Mouse (Mus musculus) cerebellum, postnatal 4 days (tissue): ENCODE data around the gene Ptprc.

ENCODE experiments used
- DNase-seq, 2 experiments: peaks; one replicate each; pipeline ENCODE4 v3.0.0; 2022; ENCODE audit warnings: low spot score in 2 of 2, mixed read lengths in 1 of 2

The Ptprc gene

DNA sequence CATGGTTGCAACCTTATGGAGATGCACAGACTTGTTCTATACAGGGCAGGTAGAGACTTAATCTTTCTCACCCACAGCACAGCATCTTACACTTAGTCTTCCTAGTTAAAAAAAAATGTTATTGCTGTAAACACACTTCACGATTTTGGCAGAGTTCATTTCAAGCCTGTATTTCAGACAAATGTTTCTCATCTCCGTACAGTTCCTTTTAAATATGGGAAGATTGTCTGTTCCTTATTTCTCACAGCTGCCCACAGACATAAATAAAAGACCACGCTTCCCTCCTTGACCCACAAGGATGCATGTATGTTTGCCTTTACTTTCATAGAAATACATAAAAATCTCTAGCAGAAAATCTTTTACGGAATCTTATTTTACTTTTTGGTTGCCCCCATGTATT is 22.4 kb downstream of the Ptprc start:
- DNase-seq = no peak

DNA sequence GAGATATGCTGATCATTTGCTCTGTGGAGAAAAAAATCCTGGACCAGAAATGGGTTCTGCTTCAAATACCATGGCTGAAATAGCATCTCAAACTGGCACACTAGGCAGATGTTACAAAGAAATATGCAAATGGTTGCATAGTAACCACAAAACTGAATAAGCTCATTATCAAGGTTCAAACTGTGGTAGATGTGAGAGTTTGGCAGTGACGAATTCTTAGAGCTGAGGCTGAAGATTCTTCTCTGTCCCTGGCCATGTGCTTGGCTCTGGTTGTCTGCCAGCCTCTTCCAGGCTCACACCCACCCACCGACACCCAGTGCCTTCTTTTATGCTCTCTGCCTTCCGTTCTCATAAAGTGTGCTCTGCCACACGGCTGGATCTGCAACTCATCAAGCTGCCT is 26.7 kb downstream of the Ptprc start:
- peak in 1 of 2 experiments; percentile 8 for DNase-seq

DNA sequence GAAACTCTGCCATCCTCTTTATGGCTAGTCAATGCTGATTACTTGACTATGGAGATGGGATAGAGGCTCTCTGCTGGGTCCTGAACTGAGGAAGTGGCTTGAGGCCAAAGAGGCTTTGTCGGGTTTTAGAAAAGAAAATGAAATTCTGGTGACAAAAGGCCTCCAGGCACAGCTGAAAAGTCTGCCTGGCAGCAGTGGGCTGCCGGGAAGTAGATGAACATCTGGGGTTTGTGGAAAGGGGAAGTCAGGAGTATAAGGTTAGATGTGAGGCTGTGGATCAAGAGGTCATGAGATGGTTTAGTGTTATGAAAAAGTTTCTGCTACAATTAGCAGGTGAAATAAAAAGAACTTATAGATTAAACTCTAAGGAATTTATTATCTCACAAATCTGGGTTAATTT is 29.9 kb downstream of the Ptprc start:
- no peak for DNase-seq

DNA sequence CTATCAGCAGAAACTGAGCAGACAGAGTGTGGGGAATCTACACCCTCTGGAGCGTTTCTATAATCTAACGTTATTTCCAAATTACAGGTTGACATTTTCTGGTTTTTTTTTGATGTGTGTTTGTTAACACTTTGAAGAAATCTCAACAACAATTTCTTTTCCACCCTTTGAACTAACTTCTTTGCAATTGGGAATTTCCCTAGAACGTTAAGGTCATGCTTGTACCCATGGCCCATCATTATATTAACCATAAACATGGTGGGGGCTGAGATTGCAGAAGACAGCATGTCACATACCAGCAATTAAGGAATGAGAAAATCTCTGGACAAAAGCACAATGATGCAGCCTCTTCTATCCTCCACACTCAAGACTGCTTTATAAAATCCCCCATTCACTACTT is 30.4 kb downstream of the Ptprc start:
- no peak for DNase-seq

DNA sequence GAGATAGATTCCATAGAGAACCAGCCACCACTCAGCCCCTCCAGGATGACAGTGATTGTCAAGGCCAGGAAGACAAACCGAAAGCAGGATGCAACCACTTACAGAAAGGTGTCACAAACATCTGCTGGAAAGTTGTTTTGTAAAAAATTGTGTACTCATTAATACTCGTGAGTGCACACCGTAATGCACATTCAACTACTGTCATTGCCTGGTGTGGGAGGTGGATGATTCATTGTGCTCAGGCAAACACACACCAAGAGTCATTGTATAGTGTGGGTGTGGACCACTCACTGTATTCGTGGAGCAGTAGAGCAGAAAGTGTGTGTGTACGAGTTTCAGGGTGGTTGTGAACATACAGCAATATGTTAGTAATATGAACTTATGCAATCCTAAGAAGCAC is 31.1 kb downstream of the Ptprc start:
- no peak for DNase-seq

DNA sequence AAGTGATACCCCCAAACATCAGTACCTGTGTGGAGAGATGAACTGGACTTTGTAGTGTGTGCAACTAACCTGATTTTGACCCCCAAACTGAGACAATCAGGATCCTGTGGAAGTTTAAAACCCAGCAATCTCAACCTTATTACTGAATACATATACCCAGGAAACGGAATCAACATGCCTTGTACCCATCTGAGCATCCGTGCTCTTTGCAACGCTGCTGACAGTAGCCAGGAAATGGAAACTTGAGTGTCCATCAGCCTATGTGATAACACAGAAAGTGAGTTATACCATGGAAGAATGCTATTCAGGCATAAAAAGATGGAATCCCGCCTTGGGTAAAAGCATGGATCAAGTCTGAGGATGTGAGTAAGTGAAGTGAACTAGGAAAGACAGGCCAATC is 34.7 kb downstream of the Ptprc start:
- no peak for DNase-seq

DNA sequence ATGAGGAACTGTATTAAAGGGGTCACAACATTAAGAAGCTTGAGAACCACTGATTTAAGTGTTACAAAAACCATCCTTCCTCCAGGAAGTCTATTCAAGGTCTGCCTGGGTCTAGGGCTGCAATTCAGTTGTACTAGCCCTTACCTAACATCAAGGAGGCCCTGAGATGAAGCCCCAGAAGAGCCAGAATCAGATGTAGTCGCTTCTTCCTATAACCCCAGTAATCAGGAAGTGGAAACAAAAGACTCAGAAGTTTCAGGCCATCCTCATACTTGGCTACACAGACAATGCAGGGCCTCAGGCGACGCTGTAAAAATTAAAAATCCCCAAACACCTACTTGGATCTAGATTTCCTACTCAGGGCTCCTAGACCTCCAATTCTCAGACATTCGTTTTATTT is 37.8 kb downstream of the Ptprc start:
- DNase-seq = no peak

DNA sequence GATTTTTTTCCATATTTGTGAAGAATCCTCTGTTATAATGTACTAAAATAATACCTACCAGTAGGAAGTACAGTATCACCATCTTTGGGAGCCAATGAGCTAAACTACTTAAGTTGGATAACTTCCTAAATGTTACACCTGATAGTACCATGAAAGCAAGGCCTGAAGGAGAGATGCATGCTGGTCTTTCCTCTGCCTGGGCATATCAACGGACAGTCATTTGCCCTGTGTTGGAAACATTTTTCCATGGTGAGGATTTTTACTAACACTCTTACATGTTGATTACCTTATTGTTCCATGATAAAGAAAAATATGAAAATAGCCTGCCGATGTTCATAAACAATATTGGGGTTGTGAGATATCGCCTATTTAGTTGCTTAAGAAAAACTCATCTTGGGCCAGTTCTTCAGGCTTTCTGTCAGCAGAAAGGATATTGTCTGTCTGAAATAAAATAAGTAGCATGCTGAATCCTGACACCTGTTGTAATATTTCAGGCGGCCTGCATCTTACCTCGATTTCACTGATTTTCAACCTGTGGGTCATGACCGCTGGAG is 38.4 kb downstream of the Ptprc start:
- DNase-seq = no peak

DNA sequence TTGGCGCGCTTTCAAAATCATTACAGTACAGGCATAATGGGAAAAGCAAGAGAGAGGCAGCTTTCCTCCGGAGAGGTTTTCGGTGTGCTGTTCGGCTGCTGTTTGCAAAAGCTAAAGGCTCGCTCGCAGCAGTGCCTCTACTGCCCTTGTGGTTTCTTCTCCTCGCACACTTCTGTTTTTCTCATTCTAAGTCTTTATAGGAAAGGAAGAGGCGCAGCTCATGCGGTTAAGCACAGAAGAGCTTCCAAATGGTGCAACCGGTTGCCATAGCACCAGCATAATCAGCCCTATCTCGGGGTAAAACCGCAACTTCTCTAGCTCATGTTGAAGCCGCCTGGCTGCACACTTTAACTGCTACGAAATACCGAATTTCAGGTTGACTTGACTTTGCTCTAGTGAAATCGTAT is 39.1 kb downstream of the Ptprc start:
- DNase-seq = peak in 1 of 2 experiments; percentile 27

DNA sequence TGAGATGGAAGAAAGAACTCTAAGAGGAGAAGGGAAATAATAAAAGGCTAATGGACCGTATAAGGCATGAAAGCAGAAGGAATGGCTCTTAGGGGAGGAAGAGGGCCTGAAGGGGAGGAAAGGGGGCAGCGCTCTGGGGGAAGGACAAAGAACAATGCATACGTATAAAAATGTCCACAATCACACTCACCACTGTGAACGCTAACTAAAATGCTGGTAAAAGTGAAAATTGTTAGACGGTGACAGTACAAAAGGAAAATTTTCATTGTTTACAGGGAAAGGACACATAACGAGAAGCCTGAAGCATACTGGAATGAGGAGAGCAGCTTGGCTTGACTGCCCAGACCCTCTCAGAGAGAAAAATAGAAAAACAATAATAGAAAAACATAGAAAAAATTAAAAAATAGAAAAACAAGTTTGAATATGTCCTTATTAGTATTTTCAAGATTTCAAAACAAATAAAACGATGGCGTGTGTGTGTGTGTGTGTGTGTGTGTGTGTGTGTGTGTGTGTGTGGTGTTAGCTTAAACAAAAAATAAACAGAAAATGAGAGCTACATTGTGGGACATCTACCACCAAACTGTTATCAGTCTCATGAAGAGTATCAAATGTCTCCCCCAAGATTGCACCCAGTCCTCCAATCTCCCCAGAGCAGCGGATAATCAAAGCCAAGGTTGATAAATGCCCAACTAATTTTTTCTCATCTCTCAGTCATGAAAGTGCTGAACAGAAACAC is 39.7 kb downstream of the Ptprc start:
- no peak for DNase-seq

DNA sequence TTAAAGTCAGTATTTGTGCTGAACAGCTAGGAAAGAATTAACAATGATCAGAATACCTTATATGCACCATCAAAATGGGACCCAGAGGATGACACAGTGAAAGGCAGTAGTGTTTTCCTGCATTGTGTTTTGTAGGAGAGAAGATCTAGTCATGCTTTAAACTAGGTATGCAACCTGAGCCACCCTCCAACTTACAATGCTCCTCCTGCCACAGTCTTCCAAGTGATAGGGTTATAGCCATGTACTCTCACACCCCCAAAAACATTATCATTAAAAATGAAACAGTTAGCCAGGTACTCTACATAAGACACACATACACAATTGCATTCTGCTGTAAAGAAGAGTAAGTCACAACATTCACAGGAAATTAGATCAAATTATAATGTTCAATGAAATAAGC is 40.4 kb downstream of the Ptprc start:
- DNase-seq = no peak

DNA sequence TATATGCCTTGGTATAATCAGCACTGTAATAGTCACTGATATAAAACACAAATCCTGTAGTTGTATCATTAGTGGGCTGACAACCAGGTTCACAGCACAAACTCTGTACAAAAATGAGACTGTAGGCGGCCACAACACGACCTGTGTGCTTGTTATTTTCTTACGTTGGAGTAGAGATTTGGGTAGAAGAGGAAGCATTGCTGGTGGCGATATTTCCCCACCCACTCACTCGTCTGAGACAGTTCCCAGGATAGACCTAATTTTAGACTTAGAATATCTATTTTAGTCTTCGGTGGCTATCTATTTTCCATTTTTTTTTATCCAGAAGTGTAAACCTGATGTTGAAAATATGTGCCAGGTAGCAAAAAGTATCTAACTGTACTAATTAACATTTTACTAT is 41.2 kb downstream of the Ptprc start:
- DNase-seq = no peak

DNA sequence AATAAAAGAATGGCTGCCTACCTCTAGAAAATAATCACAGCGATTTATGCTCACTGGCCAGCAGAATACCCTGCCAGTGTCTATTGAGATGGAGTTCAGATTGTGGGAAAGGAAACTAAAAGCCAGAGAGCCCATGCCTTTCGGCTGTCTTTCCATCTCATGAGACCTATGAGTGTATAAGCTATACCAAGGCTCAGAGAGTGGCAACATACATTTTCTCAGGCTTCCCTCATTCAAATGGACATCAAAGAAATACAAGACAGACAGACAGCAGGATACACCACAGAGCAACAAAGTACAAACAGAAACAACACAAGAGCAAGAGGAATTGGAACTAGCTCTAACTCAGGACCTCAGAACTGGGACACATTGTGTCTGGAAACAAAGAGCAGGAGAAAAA is 43.8 kb downstream of the Ptprc start:
- DNase-seq = no peak

DNA sequence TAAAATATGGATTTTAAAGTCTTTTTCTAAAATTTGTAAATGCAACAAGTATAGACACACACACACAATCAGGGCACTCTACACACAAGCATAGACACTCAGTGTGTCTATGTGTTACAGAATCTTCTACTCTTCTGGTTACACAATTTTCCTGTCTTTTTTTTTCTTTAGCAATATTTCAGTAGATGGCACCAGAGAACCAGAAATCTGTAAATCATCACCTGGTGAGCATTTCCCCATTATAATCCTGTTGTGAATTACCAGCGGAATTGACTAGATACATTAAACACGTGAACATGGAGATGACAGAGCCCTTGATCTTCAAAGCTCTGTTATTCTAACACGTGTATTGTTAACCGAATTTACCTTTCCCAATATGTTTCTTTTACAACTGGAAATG is 45.4 kb downstream of the Ptprc start:
- no peak for DNase-seq

DNA sequence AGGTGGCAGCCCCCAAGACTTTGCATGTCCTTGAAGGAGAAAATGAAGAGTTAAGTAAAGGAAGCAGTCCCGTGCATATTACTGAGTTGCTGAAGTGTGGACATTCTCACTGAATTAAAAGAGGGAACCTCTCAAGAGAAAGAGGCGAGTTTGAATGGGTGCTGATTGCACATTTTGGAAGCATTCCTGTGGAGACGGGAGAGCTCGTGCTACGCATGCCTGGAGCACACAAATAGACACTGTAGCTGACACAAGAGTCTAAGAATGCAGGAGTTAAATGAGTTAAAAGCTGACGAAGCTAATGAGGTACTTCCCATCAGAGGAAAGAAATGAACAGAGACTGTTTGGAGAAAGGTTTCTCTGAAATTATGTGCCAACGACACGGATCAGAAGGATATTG is 48.7 kb downstream of the Ptprc start:
- DNase-seq = no peak

DNA sequence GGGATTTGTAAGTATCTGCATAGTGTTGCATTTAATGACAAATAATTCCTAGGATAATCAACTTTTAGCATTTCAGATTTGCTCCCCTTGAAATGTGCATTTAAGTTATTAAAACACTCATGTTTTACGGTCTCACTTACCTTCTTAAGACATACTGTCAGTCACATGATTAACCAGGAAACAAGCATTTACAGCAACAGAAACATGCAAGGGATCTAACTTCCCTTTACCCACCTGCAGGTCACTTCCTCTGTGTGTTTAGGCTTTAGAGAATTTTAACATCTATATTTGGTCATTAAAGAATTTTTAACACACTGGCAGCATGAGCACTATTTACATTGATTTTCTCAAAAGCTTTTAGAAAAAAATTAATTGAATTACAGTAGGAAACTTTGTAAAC is 50.2 kb downstream of the Ptprc start:
- no peak for DNase-seq

DNA sequence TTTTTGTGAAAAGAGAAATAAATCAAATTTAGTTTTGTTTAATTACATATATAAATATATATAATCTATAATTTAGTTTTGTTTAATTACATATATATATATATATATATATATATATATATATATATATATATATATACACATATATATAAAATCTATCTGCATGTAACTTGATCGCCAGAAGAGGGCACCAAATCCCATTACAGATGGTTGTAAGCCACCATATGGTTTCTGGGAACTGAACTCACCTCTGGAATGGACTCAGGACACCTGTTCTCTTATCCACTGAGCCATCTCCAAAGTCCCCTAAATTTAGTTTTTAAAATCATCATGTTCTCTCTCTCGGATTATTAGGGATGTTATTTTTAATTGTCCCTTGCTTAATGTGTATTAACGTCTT is 51.6 kb downstream of the Ptprc start:
- no peak for DNase-seq

DNA sequence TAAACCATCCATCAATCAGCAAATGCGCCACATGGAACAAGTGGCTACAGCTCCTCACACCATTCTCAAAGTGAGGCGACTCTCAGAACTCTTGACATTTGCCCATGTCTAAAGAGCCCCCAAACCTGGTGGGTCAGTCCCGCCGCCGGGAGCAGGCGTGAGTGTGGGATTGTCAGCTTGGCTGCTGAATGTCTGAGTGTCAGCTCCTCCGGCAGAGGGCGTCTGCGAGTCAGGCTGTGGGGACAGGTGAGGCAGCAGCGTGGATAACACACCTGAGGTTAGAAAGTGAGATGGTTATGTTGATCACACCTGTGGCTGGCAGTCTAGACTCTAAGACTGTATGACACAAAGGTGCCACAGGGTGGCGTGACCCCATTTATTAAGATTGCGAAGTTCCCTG is 55.6 kb downstream of the Ptprc start:
- no peak for DNase-seq

DNA sequence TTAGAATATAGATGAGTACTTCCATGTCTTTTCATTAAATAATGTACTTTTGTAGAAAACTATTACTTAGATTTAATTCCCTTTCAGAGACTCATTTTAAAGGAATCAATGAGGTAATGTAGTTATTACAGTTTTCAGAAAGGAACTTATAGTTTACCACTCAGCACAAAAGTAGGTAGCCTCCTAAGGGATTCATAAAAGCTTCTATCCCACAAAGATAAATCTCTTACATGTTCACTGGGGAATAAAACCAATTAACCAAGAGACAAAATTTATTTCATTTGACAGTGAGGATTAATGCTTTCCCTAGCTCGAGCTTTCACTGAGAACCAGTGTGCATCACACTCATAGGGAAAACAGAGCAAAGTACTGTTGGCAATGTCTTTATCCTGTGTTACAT is 82.3 kb downstream of the Ptprc start:
- DNase-seq = no peak

DNA sequence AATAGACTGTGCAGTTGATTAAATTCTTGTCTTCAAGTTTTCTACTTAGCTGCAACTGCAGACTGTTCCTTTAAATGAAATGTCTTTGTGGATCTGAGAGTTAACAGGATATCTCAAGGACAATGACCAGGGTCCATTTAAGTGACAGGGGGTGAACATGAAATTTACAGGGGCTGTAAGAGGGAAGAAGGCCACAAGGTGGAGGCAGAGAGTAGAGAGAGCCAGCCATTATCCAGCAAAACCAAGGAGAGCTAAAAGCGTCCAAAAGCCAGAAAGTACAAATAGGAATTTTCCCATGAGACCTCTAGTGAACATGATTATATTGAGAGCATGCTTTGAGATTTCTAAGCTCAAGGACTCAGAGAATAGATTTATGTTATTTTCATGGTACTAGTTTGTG is 89.7 kb downstream of the Ptprc start:
- peak in 1 of 2 experiments; percentile 45 for DNase-seq

DNA sequence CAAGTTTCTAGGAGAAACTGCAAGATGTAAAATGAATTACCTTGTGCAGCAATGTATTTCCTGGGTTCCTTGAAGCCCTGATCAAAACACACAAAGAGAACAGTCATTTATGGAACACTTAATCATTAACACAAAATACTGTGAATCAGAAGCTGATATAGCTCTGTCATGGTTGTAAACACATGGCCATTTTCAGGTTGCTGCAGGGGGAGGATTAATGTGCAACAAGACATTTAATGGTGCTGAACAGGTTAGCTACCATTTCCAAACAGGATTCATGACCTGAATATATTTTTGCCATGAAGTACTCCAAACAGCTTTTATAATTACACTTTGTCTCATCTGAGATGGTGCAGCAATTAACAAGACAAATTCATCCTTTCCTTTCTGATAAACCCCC is 91.8 kb downstream of the Ptprc start:
- DNase-seq = no peak

DNA sequence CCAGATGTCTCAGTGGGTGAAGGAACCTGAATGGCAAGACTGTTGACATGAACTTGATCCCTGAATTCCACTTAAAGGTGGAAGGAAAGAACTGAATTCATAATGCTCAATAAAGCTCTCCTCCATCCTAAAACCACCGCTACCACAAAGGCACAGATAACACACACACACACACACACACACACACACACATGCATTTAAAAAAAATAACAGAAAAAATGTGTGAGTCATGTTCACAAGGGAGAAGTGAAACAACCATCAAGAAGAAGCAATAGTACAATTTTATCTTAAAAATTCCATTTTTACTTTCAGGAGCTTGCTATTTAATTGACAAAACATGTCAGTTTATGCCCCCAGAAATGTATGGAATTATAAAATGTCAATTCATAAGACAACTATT is 95.2 kb downstream of the Ptprc start:
- DNase-seq = no peak

DNA sequence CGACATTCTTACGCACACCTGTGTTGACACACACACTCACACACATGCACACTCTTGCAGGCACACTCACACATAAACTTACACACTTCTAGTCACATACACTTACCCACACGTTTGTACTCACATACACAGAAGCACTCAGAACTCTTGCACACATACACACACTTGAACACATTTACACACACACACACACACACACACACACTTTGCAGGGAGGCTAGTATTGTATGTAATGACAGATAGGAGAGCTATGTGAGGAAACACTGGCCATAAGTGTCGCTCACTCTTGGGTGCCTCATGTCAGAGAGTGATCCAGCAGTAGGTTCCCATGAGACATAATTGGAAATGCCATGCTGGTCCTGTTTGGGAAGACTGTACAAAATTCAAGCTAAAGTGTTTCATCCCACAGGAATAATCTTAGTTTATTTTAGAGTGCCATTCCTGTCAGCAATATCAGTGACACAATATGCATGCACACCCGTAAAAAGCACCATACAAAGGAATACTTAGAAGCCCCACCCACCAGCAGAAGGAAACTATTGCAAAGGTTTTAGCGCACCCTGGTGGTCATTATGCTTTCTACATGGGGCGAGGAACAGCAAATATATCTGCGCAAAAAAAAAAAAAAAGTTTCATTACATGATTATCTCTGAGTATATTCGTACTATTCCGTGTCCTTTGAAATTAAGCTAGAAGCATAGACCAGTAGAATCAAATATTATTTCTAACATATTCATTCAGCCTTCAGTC is 131.1 kb downstream of the Ptprc start:
- DNase-seq = peak; percentile 44 to 84
